In genomic region chr19:56652034-56652962, GRCm38 (mm10) we compare ENCODE assay signal across 7 mouse cellular contexts.
DNase-seq lines count a peak whose midpoint lies in the region; ATAC-seq lines count a peak whose summit lies in the region.

No protein-coding gene starts in this region.

- WGBS in liver, embryonic 13.5 days (ENCODE audit: insufficient replicate concordance) = 64% methylated on average over 19 of the region's 19 CpGs
- 14% methylated on average over 19 of the region's 19 CpGs for WGBS in neural tube, embryonic 13.5 days

- no peak overlapping the region for H3K4me3 ChIP-seq in liver, embryonic 13.5 days (replicated peaks)
- 0 out of 2 replicates have a peak overlapping the region, but pooled peaks have one; percentile 3 for H3K4me3 ChIP-seq in neural tube, embryonic 13.5 days

- no peak overlapping the region for H3K27ac ChIP-seq in liver, embryonic 13.5 days
- no peak overlapping the region for H3K27ac ChIP-seq in neural tube, embryonic 13.5 days (replicated peaks)

- H3K9me3 ChIP-seq in liver, embryonic 13.5 days (replicated peaks) = no peaks in the 10 kb centered on the region
- no peaks in the 10 kb centered on the region for H3K9me3 ChIP-seq in neural tube, embryonic 13.5 days

- ATAC-seq in liver, embryonic 13.5 days (ENCODE audit: low read depth) = no peak
- peak; percentile 63 for ATAC-seq in neural tube, embryonic 13.5 days (ENCODE audit: low read depth)
- ATAC-seq in erythroblast, adult 5-6 weeks (replicated peaks; ENCODE audit: low FRiP score, poor library complexity, severe bottlenecking) = no peak

- no peaks in the 10 kb centered on the region for H3K4me1 ChIP-seq in liver, embryonic 13.5 days (replicated peaks)
- peaks cover 16% of the 10 kb centered on the region for H3K4me1 ChIP-seq in neural tube, embryonic 13.5 days (replicated peaks)

- peak overlapping the region; percentile 34 for H3K4me2 ChIP-seq in liver, embryonic 13.5 days
- H3K4me2 ChIP-seq in neural tube, embryonic 13.5 days = peak overlapping the region; percentile 45

- no peaks in the 10 kb centered on the region for H3K36me3 ChIP-seq in liver, embryonic 13.5 days
- no peaks in the 10 kb centered on the region for H3K36me3 ChIP-seq in neural tube, embryonic 13.5 days

- H3K9ac ChIP-seq in liver, embryonic 13.5 days = no peak overlapping the region
- no peak overlapping the region for H3K9ac ChIP-seq in neural tube, embryonic 13.5 days

- no peaks in the 10 kb centered on the region for H3K27me3 ChIP-seq in liver, embryonic 13.5 days
- H3K27me3 ChIP-seq in neural tube, embryonic 13.5 days = no peaks in the 10 kb centered on the region

- intact Hi-C loops in gastrocnemius, postnatal 14 days (cut with DNase I; ENCODE audit: low total_unique reads) = no loop called here

- DNase-seq in embryo, embryonic 11.5 days (ENCODE audit: low read depth, low spot score) = peak; percentile 31
- DNase-seq in gastrocnemius, postnatal 14 days = peak; percentile 71
- peak; percentile 57 for DNase-seq in hindlimb bud, embryonic 11.5 days (ENCODE audit: extremely low spot score, low read depth, low spot score)
- DNase-seq in liver, embryonic 13.5 days = no peak
- DNase-seq in urinary bladder, postnatal 36 days (ENCODE audit: low spot score in 2 of 2) = no peak

Comparison
In these comparisons a context has a peak if more than half of its experiments do, and no peak if none do; other contexts are left out.
1. DNase-seq: peak in embryo, embryonic 11.5 days (single experiment), gastrocnemius, postnatal 14 days (single experiment) and hindlimb bud, embryonic 11.5 days (single experiment); none in liver, embryonic 13.5 days (single experiment) and urinary bladder, postnatal 36 days (0 of 2).